Mouse (Mus musculus) skeletal muscle tissue, adult 2 months (tissue): ENCODE results near the gene Otp.

Experiments used
- DNase-seq: peaks from one replicate; pipeline ENCODE4 v3.0.0-alpha.2; 2012; ENCODE audit warnings: low read depth, low spot score

Gene Otp

DNA sequence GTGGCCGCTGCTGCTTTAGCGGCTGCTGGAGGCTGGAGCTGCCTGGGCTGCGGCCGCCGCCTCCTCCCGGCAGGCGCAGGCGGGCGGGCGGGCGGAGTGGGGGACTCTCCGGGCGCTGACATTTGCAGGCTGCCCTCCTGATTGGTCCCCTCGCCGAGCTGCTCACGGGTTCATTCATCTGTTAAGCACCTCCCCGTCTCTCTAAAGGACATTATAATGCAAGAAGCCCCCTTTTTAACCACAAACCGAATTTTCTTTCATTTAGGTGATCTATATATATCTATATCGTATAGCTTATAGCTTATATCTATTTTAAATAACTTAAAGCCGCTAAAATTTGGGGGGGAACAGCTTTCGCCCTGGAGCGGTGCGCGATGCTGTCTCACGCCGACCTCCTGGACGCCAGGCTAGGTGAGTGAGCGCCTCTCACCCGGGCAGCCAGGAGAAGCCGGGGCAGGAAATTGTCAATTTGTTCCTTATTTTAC, at the start of gene Otp:
Otp (plus strand) TSS at position 207 of the 485 bp plus-strand sequence.
- DNase-seq, result no peak

DNA sequence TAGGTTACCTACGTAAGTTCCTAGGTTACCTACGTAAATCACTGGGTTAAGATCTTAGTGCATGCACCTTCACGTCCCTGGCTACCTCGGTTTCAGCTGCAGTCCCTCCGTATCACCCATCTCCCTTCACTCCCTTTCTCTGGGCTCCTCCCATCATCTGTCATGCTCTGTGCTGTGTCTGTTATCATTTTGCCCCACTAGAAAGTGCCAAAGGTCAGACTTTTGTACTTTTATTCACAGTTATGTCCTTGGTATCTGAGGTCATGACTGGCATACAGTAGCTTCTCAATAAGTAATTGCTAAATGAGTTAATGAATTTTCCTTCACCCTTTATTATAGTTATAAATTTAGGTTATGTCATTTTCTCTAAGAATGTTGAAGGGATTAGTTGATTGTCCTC, 49.0 kb upstream of the Otp start:
- no peak for DNase-seq

DNA sequence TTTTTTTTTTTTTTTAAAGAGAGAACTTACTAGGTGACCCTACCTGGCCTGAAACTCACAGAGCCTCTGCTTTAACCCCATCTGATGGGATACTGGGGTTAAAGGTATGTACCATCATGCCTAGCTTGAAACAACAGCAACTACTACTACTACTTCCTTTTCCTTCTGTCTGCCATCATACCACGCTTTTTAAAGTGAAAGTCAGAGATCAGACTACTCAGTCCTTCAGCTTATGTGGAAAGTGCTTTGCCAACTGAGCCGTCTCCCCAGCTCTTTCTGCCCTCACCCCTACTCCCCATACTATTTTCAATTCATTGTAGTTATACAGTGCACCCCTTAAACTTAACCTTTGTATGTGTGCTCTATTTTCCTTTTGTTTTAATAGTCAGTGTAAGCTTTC, 48.4 kb upstream of the Otp start:
- no peak for DNase-seq

DNA sequence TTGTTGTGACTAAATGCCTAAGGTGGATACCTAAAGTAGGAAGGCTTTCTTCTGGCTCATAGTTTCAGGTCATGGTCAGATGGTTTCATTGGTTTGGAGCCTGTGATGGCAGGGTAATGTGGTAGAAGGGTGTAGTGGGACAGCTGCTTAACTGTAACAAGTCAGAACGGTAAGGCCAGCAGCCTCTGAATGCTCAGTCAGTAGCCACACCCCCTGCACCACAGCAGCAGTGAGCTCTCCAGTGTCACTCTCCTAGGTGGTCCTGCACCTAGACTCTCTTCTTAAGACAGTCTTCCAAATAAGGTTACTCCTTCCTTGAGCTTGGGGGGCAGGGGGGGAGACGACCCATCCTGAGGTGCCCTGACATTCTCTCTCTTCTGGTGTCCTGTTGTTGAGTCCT, 47.6 kb upstream of the Otp start:
- DNase-seq, result no peak

DNA sequence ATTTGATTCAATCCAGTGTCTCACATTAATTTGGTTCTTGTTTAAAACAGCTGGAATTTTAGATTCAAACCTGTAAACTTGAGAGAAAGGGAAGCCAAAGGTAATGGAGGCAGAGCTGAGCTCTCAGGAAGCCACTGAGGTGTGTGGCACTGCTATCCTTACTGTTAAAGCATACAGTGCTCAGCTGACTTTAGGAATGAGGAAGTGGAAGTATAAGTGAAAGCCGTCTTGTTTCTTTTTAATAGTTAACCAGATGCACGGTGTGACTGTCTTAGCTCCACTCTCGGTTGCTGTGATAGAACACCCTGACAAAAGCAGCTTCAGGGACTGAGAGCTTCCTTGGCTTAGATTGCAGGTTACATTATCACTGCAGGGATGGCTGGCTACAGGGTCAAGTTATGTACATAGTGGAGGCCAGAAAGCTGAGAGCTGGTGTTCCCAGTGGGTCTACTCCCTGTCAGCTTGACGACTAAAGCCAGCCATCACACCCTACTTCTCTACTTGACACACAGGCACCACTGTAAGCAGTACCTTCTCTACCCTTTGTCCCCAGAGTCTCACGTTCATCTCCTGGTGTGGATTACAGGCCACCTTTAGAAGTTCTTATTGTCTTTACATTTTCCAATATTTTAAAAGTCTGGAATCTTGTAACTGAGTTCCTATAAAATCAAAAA, 37.2 kb upstream of the Otp start:
- DNase-seq, result no peak

DNA sequence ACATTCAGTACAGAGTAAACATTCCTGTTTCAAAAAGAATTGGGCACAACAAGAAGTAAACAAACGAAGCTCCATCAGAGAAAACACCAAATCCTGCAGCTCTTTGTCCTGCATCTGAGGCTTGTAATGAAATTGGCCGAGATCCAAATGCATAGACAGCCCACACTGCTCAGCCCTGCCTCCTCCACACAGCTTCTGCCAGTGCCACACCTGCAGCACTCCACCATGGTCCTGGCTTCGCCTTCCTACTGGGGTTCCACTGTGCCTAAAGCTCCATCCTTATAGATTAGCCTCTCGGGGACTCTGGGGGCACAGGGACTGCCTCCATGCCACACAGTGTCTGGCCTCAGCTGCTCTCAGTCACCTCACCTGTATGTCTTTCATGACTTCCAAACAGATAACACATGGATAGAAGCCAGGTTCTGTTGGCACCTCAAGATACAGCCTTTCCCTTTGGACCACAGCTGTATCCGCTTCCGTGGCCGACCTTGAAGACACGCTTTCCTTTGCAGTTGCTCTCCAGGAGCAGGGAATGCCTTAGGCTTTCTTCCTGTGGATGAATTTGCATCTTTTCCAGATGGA, 36.6 kb upstream of the Otp start:
- no peak for DNase-seq

DNA sequence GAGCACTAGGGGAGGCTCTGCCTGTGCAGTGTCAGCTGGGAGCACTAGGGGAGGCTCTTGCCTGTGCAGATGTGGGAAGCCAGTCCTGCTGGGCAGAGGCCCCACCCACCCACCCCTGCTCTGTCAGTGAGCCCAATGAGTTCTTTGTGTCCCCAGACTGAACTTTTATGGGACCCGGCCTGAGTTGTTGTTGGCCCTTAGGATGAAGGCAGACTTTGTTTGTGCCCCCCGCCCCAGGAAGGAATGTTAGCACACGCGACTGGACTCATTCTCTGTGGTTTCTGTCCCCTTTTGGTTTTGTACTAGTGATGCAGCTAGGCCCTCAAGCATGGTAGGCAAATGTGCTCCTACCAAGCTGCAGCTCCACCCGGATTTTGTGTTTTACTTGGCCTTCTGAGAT, 32.2 kb upstream of the Otp start:
- DNase-seq, result no peak

DNA sequence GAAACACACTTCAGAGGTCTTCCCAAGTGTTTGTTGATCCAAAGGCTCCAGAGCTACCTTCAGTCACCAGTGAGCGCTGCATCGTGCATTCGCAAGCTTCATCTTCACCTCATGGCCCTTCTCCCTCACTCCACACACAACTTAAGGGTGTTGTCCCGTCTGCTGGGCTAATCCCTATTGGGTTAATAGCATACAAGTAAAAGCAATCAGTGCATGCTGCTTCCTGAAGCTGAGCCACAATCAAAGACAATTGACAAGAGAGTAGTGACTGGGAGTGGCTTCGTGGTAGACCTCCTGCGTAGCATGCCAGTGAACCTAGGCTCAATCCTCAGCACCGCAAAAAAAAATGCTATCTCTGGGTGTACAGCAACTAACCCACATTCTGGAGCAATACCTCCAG, 27.5 kb upstream of the Otp start:
- DNase-seq, result no peak

DNA sequence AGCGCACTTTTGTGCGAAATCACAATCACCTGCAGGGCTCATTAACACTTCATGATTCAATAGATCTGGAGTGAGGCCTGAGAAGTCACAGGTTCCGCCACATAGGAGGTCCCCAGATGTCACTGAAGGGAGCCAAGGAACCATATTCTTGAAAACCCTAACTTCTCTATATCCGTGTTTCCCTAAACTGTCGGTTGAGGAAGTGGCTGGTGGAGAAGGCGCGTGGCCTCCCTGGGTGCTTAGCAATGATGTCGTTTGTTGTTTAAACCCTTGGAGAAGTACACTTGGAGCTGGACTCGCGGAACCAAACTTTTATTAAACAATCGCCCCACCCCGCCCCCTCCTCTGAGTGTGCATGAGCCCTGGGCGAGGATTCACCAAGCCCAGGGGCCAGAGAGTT, 26.1 kb upstream of the Otp start:
- no peak for DNase-seq

DNA sequence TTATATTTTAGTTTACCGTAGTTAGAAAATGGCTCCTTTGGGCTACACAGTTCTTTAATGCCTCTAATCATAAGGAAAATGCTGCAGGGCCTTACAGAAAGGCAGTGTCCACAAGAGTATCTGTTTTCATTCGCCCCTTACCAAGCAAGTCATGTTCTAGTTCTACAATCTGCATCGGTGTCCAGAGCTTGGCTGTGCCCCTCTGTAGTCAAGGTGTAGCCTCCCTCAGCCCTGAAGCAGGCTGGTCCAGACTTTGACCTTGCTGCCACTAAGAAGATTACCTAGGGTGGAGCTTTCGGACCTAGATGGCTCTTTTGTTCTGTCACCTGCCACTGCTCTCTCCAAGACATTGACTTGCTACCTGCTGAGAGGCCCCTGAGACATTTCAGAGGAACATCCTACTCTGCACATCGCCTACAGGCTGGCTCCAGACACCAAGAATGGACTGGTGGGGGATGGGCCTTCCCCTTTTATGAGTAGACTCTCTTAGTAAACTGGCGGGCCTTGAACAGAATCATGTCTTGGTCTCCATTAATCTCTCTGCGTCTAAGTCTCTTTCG, 17.3 kb upstream of the Otp start:
- DNase-seq, result no peak

DNA sequence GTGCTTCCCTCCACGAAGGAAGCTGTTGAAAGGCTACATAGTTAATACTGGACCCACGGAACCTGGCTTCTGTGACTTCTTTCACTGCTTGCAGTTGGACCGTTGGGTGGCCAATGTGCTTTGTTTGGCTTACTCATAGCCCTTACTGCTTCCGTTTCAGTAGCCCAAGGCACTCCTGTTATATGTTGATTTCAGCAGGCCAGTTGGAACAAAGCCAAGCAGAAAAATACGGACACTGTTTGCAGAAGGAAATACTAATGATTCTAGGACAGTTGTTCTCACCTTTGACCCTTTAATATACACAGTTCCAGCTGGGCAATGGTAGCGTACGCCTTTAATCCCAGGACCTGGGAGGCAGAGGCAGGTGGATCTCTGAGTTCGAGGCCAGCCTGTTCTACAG, 16.1 kb upstream of the Otp start:
- DNase-seq, result no peak

DNA sequence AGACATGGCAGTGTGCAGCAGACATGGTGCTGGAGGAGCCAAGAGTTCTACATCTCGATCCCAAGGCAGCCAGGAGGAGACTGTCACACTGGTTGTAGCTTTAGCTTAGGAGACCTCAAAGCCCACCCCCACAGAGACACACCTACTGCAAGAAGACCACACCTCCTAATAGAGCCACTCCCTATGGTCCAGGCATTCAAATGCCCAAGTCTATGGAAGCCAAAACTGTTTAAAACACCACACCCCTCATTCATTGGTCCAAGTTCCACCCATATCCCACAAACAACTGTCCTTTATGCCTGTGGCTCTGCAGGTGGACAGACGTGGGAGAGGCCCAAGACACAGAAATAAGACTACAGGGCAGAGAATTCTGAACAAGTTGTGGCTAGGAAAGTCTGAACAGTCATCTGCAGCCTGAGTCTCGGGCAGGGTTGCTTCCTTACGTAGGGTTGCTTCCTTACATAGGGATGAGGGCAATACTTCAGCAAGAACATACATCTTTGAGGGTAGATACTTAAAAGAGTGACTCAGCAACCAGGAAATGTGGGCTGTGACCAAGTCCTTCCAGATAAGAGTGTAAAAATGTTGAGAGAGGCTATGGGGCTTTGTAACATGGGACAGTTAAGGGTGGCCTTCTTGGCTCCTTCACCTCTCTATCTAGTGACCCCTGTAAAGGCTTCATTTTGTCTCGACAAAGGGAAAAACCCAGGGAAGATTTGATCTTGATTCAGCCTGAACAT, 12.7 kb upstream of the Otp start:
- no peak for DNase-seq

DNA sequence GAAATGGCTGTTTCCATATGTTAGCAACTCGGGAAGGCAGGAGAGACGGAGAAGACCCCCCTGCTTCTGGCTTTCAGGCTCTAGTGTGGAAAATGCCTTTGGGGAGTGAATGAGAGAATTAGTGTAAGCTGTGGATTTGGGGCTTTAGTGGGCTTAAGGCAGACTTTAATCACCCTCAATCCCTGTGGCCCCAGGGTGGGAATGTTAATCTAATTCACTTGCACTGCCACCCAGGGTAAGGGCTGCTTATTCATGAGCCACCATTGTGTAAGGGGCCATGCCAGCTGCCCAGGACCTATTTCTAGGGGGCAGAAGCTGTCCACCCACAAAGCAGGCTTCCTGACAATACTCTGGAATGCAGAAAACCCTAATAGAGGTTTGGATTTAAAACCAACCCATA, 8.5 kb upstream of the Otp start:
- DNase-seq, result no peak

DNA sequence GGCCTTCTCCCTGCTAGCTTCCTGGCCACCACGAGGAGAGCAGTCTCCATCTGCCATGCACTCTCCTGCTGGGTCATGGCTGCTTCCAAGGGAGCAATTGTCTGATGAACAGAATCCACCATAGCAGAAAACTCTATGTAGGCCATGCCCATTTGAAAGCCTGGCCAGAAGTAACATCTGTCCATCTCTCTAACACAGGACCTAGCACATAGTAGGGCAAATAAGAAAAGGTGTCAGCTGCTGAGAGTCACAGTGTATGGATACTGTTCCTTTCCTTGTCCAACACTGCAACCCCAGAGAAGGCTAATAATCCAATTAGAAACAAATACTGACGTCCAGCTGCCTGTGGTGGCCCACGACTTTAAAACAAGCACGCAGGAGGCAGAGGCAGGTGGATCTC, 7.6 kb upstream of the Otp start:
- DNase-seq, result no peak

DNA sequence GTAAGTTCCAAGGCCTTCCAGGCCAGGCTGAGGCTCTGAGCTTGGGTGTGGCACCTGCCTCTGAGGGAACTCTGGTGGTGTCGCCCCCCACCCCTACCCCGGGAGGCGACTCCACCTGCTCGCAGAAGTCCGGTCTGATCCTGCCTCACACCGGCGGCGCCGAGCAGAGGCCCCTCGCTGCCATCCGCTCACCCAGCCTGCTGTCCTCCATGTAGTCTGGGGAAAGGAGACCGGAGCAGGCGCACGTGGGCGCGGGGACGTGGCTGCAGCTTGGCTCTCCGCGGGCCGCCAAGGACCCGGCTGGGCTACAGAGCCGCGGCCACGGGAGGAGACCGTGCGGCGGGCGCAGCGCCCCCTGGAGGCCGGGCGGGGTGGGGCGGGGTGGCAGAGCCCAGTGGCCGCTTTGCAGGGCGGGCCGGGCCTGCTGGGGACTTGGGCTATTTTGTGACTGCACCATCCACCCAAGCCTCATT, 6.9 kb upstream of the Otp start:
- peak; percentile 5 for DNase-seq

DNA sequence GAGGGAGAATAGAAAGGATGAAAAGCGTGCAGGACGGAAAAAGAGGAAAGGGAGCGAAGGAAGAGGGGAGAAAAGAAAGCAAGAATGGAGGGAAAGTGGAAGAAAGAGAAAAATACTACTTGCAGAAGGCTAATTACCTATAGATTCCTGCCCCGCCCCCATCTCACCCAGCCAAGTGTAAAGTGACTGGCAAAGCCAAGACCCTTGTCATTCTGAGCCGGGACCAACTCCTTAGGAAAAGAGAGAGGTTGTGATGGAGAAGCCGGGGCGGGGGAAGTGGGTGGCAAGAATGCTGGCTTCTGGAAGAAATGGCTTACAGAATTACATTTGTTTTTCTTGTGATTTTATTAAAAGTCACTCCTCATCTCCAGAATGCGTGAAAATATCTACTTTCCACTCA, 5.9 kb upstream of the Otp start:
- DNase-seq, result no peak

DNA sequence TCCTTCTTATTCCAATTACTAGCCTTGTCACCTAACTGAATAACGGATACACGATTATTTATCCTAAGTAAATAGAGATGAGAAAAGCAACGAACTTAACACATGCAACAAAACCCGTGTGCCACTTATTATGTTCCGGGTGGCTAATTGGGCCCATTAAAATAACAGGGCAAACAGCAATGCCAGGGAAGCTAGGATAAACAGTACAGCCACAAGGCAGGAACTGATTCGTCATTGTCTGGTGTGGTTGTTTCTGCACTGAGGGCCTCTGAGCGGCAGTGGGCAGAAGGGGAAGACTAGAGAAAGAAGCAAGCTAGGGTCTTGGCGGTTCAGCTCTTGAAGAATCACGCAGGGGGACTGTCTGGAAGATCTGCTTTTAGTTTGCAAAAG, 5.3 kb upstream of the Otp start:
- DNase-seq, result no peak

DNA sequence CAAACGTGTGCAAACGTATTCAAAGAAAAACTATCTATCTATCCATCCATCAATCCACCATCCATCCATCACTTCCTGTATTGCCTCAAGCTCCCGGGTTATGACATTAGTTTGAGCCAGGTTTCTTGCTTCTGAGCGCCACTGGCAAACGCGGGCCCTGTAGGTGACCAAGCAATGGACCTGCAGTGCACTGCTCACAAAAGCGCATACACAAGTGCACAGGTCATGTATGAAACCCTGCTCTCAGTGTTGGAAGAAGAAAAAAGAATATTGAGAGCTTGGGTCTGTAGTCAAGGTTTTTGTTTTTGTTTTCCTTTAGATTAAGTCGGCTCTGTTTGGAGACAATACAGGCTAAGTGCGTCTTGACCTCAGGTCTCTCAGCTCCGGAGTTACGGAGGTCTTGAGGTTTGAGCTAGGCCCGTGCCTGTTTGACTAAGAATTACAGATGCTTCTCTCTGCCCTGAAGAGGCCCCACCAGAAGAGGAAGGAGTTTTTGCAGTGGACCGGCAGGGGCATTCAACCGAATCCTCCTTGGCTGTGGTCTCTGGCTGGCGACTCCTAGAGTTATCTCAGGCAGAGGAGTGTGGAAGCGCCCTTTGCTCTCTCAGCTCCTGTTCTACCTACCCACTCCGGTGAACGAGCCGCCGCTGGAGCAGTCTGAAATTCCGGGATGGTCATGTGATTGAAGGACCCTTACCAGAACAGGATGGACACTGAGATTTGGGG, 4.8 kb upstream of the Otp start:
- no peak for DNase-seq

DNA sequence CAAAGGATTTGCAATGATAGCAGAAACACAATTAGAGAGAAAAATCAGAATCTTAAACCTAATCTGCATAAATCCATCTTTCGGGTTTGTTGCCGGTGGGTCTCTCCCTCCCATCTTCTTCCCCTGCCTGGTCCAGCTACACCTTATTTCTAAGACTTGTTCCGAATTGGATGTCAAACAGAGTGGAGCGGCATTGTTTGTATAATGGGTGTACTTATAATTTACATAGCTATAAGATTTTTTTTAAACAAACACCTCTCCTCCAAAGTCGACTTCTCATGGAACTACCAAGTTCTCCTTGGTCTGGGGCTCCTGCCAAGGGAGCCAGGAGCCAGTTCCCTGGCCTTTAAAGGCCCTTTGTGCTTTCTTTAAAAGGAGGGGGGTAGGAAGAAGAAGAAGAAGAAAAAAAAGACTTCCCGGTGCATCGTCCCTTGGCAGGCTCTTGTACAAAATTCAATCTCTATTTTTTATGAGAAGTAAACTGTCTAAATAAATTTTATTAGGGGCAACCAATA, 3.5 kb upstream of the Otp start:
- DNase-seq, result no peak

DNA sequence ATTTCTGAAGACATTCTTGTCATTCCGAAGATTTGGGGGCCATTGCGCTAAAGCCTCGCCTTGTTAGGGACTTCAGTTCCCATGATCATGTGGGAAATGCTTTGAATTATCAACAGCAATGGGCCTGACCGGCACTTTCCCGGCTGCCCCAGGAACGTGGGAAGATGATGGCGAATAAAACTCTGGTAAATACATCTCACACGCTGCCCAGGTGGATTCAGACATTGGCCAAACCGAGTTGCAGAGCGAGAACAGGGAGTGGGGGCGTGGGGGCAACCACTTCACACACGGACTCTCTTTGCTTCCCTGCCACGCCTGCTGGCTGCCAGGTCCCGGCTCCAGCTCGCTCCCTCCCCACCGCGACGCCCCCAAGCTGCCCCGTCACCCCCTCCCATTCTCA, 3.0 kb upstream of the Otp start:
- no peak for DNase-seq

DNA sequence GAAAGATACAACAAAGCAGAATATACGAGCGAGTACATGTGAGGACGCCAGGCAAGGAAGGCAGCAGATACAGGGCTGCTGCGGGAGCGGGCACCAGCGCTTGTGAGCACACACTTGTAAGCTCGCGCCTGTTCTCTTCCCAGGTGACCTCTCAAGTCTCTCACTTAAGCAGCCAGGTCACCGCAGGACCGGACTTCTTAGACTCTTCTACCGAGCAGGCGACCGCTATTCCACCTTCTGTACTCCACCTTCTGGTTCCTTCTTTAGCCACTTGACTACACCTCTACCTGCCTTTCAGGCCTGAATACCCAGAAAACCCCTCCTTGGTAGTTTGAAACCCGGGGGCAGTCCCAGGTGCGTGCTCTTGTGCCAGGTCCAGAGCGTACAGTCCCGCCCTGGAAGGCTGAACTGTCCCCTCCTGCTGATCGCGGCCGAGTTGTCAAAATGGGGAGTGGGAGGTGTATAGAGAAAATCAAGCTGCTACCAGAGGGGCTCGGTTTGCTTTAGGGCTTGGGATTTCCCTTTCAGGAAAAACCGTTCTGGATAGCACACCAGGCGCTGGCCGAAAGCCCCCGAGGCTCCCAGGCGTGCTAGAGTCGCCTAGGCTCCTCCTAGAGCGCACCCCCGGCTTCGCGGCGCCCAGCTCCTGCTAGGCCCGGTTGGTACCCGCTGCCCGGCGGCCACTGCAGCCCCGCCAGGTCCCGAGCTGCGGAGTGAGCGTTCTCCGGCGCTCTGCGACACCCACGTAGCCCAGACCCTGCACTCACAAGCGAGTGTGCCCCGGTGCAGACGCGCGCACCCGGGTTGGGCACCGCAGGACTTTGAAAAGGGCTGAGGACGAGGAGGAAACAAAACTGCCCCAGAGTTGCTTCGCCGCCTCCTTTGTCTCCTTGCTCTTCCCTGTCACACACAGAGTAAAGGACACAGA, 2.0 kb upstream of the Otp start:
- no peak for DNase-seq
